Comparison of ENCODE assay signal across 24 mouse cellular contexts in the genomic region with DNA sequence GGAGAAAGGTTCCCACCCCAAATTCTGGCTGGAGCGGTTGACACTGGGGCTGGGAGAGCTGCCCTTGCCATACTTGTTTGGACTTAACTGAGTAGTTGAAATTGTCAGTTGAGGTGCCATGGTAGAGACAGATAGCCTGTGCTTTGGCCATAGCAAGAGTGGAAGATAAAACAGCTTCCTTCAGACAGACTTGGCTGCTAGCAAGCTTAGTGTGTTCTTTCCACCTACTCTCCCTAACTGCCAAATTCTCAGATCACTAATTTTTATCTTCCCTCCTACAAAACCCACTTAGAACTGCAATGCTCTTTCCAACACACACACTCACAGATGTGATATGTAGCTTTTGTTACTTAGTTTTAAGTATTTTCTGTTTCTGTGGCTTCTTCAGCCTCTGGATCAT. TPM values are rescaled to one million over a fixed set of nuclear protein-coding genes. Genes with fewer than 3 reads are reported as not detected.
DNase-seq lines count a peak whose midpoint lies in the region; ATAC-seq and TF ChIP-seq lines count a peak whose summit lies in the region.
"Had no signal": no experiment of that assay in that cellular context is flagged by ENCODE, and none has a peak within 500 bp of the region (broad histone marks: within the 10 kb centered on the region; RNA-seq: fewer than 3 reads in every experiment).

No protein-coding gene starts in this region.

- H3K27ac ChIP-seq in heart, embryonic 15.5 days, result peak overlapping the region; percentile 56; the same call in 1 of the 2 replicates
- no peak overlapping the region for H3K27ac ChIP-seq in liver, postnatal 0 days (ENCODE audit: low read depth)
- no peak overlapping the region for H3K27ac ChIP-seq in liver, embryonic 12.5 days
- H3K27ac ChIP-seq: embryonic facial prominence, embryonic 10.5 days; forebrain, embryonic 13.5 days; hindbrain, embryonic 15.5 days had no signal

- peaks cover 27% of the 10 kb centered on the region for H3K4me1 ChIP-seq in heart, embryonic 15.5 days (replicated peaks)
- 0 out of 2 replicates have a peak, but pooled peaks cover 2% of the 10 kb centered on the region for H3K4me1 ChIP-seq in liver, postnatal 0 days (ENCODE audit: insufficient read depth)
- H3K4me1 ChIP-seq in liver, embryonic 12.5 days, result peaks cover 19% of the 10 kb centered on the region

- H3K9me3 ChIP-seq in heart, embryonic 15.5 days (replicated peaks), result no peaks in the 10 kb centered on the region
- H3K9me3 ChIP-seq in liver, postnatal 0 days (ENCODE audit: low read length), result no peaks in the 10 kb centered on the region
- peaks cover 7% of the 10 kb centered on the region for H3K9me3 ChIP-seq in liver, embryonic 12.5 days (replicated peaks)
- H3K9me3 ChIP-seq: G1E; hindbrain, embryonic 15.5 days had no signal

- H3K4me3 ChIP-seq in heart, embryonic 15.5 days, result no peak overlapping the region
- no peak overlapping the region for H3K4me3 ChIP-seq in liver, postnatal 0 days (ENCODE audit: low read depth, low read length)
- no peak overlapping the region for H3K4me3 ChIP-seq in liver, embryonic 12.5 days
- H3K4me3 ChIP-seq: embryonic facial prominence, embryonic 10.5 days; forebrain, embryonic 13.5 days; hindbrain, embryonic 15.5 days had no signal

- peak; percentile 41; the same call in 1 of the 2 replicates for TF ChIP-seq EP300 in liver, postnatal 0 days (IDR thresholded peaks at IDR 0.05; ENCODE audit: low read depth)

- no peak overlapping the region for H3K4me2 ChIP-seq in heart, embryonic 15.5 days
- H3K4me2 ChIP-seq in liver, postnatal 0 days (ENCODE audit: low read depth, low read length), result no peak overlapping the region
- no peak overlapping the region for H3K4me2 ChIP-seq in liver, embryonic 12.5 days
- H3K4me2 ChIP-seq: forebrain, embryonic 13.5 days; hindbrain, embryonic 15.5 days had no signal

- peak; percentile 77; the same call in 1 of the 2 replicates for ATAC-seq in frontal cortex, adult (ENCODE audit: low TSS enrichment)
- no peak for ATAC-seq in heart, embryonic 15.5 days (replicated peaks; ENCODE audit: insufficient number of reproducible peaks, insufficient read depth, low FRiP score, low read depth)
- no peak for ATAC-seq in liver, postnatal 0 days
- ATAC-seq in liver, embryonic 12.5 days, result no peak
- ATAC-seq: activated CD4-positive, CD25-positive, alpha-beta regulatory T cell, adult 4 months; CD4-positive, CD25-positive, alpha-beta regulatory T cell, adult 4 months; forebrain, embryonic 13.5 days; forebrain, postnatal 0 days; inflammation-experienced regulatory T-cells, adult 6 months; intestine, postnatal 0 days; Patski had no signal

- H3K27me3 ChIP-seq in heart, embryonic 15.5 days, result no peaks in the 10 kb centered on the region
- no peaks in the 10 kb centered on the region for H3K27me3 ChIP-seq in liver, postnatal 0 days (ENCODE audit: insufficient read depth, low read length)
- no peaks in the 10 kb centered on the region for H3K27me3 ChIP-seq in liver, embryonic 12.5 days (replicated peaks)
- H3K27me3 ChIP-seq: forebrain, embryonic 13.5 days; hindbrain, embryonic 15.5 days; Patski had no signal

- H3K36me3 ChIP-seq in heart, embryonic 15.5 days, result peaks cover 67% of the 10 kb centered on the region
- H3K36me3 ChIP-seq in liver, postnatal 0 days (replicated peaks; ENCODE audit: insufficient read depth, low read length), result 0 out of 2 replicates have a peak, but pooled peaks cover 2% of the 10 kb centered on the region
- peaks cover 64% of the 10 kb centered on the region for H3K36me3 ChIP-seq in liver, embryonic 12.5 days
- H3K36me3 ChIP-seq: G1E had no signal

- WGBS in heart, embryonic 15.5 days, result 67% methylated on average over 1 of the region's 1 CpGs
- WGBS in liver, postnatal 0 days (ENCODE audit: insufficient replicate concordance), result 60% methylated on average over 1 of the region's 1 CpGs
- WGBS in liver, embryonic 12.5 days (ENCODE audit: insufficient replicate concordance), result 43% methylated on average over 1 of the region's 1 CpGs

- no peak for DNase-seq in frontal cortex, postnatal 10 days (ENCODE audit: low spot score in 2 of 2)
- DNase-seq in heart, postnatal 4 days, result no peak
- DNase-seq in liver, postnatal 0 days, result no peak
- no peak for DNase-seq in embryo, embryonic 9.5 days (ENCODE audit: extremely low spot score)
- DNase-seq: adrenal gland, postnatal 14 days; B cell, adult 2 months; cerebellum, adult 18-20 months; cerebellum, adult 9-11 months; cerebellum, postnatal 36 days; forebrain, postnatal 0 days; gastrocnemius, postnatal 36 days; heart, postnatal 10 days had no signal

- no peak overlapping the region for H3K9ac ChIP-seq in heart, embryonic 15.5 days
- no peak overlapping the region for H3K9ac ChIP-seq in liver, postnatal 0 days (replicated peaks)
- no peak overlapping the region for H3K9ac ChIP-seq in liver, embryonic 12.5 days
- H3K9ac ChIP-seq: forebrain, embryonic 13.5 days; forebrain, postnatal 0 days; hindbrain, embryonic 15.5 days had no signal

- no peak for TF ChIP-seq CTCF in liver, postnatal 0 days (IDR thresholded peaks at IDR 0.05; ENCODE audit: low read depth)

RNA-seq across cellular contexts. Expression of gene Myh10, which starts 12.0 kb away (rescaled TPM):
- polyA plus RNA-seq in heart, embryonic 15.5 days (2015; fragmentation: Nextera tagmentation; extraction: Ambion mirVana), result 90.9 and 110 TPM in 2 replicates
- total RNA-seq in heart, postnatal 4 days (2021), result 100 to 1,000 TPM; 165 to 169 TPM
- polyA plus RNA-seq in liver, postnatal 0 days (2015; fragmentation: Nextera tagmentation; extraction: Ambion mirVana), result 6.8 and 8.0 TPM in 2 replicates
- 34.6 and 37.0 TPM in 2 replicates for polyA plus RNA-seq in liver, embryonic 12.5 days (2016; fragmentation: Nextera tagmentation; extraction: Ambion mirVana)
